Mouse (Mus musculus) myocyte (in vitro differentiated cells): ENCODE measurements at regions not wholly inside any gene's neighbourhood (a gene's known extent, or its start where the extent isn't known, plus 50 kb on each side); places are given as distances from the start of the nearest gene placed in this dataset.

ENCODE experiments used
- H3K27me3 ChIP-seq: one replicate; pipeline ENCODE4 v1.6.1; 2011; ENCODE audit not compliant: control insufficient read depth, insufficient read depth, insufficient read length
- H3K36me3 ChIP-seq: one replicate; pipeline ENCODE4 v1.6.1; 2011; ENCODE audit not compliant: control insufficient read depth, insufficient read depth
- H3K4me2 ChIP-seq: one replicate; pipeline ENCODE4 v1.6.1; 2011; ENCODE audit warnings: low read depth, control low read depth
- H3K4me3 ChIP-seq: one replicate; pipeline ENCODE4 v1.5.1; 2011; ENCODE audit warnings: mild to moderate bottlenecking, control low read depth, moderate library complexity
- H3K79me2 ChIP-seq: one replicate; pipeline ENCODE4 v1.6.1; 2011; ENCODE audit not compliant: control insufficient read depth, insufficient read depth
- H3ac ChIP-seq: one replicate; pipeline ENCODE4 v1.6.1; 2011; ENCODE audit not compliant: control insufficient read depth, insufficient read length
- CEBPB ChIP-seq: IDR thresholded peaks from 2 replicates; pipeline ENCODE4 v1.6.1; 2011; ENCODE audit warnings: mild to moderate bottlenecking, moderate library complexity; ENCODE audit not compliant: poor library complexity, insufficient read depth, severe bottlenecking
- E2F4 ChIP-seq: IDR thresholded peaks from one replicate; pipeline ENCODE4 v1.6.1; 2011; ENCODE audit warnings: mild to moderate bottlenecking, control low read depth, moderate library complexity; ENCODE audit not compliant: insufficient read depth
- MAX ChIP-seq: IDR thresholded peaks from one replicate; pipeline ENCODE4 v1.6.1; 2011; ENCODE audit warnings: low read depth, mild to moderate bottlenecking, control low read depth
- MYOD1 ChIP-seq, 3 experiments: IDR thresholded peaks; one replicate each; pipeline ENCODE4 v1.6.1; 2011; ENCODE audit warnings: control low read depth in 2 of 3, low read depth in 2 of 3, mild to moderate bottlenecking in 2 of 3, moderate library complexity in 1 of 3; ENCODE audit not compliant: insufficient read length in 2 of 3, control insufficient read depth in 1 of 3
- MYOG ChIP-seq, 3 experiments: IDR thresholded peaks; one replicate each; pipeline ENCODE4 v1.6.1; 2011; ENCODE audit warnings: control low read depth in 2 of 3, low read depth in 2 of 3, mild to moderate bottlenecking in 2 of 3; ENCODE audit not compliant: insufficient read length in 2 of 3, control insufficient read depth in 1 of 3, insufficient read depth in 1 of 3
- POLR2A ChIP-seq: IDR thresholded peaks from one replicate; pipeline ENCODE4 v1.6.1; 2011; ENCODE audit warnings: low read depth, mild to moderate bottlenecking, control low read depth, moderate library complexity; ENCODE audit not compliant: insufficient read length
- POLR2AphosphoS2 ChIP-seq: IDR thresholded peaks from one replicate; pipeline ENCODE4 v1.6.1; 2011; ENCODE audit warnings: low read depth, control low read depth; ENCODE audit not compliant: insufficient read length
- REST ChIP-seq: IDR thresholded peaks from one replicate; pipeline ENCODE4 v1.6.1; 2011; ENCODE audit warnings: mild to moderate bottlenecking, control low read depth, moderate library complexity; ENCODE audit not compliant: insufficient read depth, insufficient read length
- SRF ChIP-seq: IDR thresholded peaks from one replicate; pipeline ENCODE4 v1.6.1; 2011; ENCODE audit warnings: low read depth; ENCODE audit not compliant: control insufficient read depth, insufficient read length
- TCF12 ChIP-seq: IDR thresholded peaks from one replicate; pipeline ENCODE4 v1.6.1; 2011; ENCODE audit warnings: mild to moderate bottlenecking, control low read depth; ENCODE audit not compliant: poor library complexity, insufficient read depth, severe bottlenecking
- TCF3 ChIP-seq: IDR thresholded peaks from one replicate; pipeline ENCODE4 v1.6.1; 2011; ENCODE audit warnings: low read depth, control low read depth; ENCODE audit not compliant: insufficient read length
- USF1 ChIP-seq: IDR thresholded peaks from one replicate; pipeline ENCODE4 v1.6.1; 2011; ENCODE audit warnings: low read depth, mild to moderate bottlenecking, control low read depth, moderate library complexity

GRCm38 (mm10) chr1:124630084-124630483 is 584.7 kb upstream of the Dpp10 start:
- Histone ChIP-seq H3ac (no peak overlapping the region), H3K79me2 (no peaks in the 10 kb centered on the region), H3K36me3 (no peaks in the 10 kb centered on the region), H3K4me2 (no peak overlapping the region), H3K27me3 (no peaks in the 10 kb centered on the region), H3K4me3 (no peak overlapping the region)
- TF ChIP-seq TCF12, result no peak
- TF ChIP-seq CEBPB, result no peak
- TF ChIP-seq MYOD1 (IDR thresholded peaks at IDR 0.05; ENCODE audit: control insufficient read depth in 1 of 3, insufficient read length in 2 of 3, low read depth in 2 of 3), result no peak
- TF ChIP-seq TCF3, result no peak
- TF ChIP-seq POLR2AphosphoS2, result no peak

GRCm38 (mm10) chr1:124584620-124585019 is 539.3 kb upstream of the Dpp10 start:
- Histone ChIP-seq H3K36me3 (no peaks in the 10 kb centered on the region), H3K4me2 (no peak overlapping the region), H3K4me3 (no peak overlapping the region), H3ac (no peak overlapping the region), H3K79me2 (no peaks in the 10 kb centered on the region), H3K27me3 (no peaks in the 10 kb centered on the region)
- TF ChIP-seq MYOG (IDR thresholded peaks at IDR 0.05; ENCODE audit: control insufficient read depth in 1 of 3, insufficient read depth in 1 of 3, insufficient read length in 2 of 3, low read depth in 2 of 3), result no peak
- TF ChIP-seq CEBPB, result no peak
- TF ChIP-seq POLR2AphosphoS2, result no peak
- TF ChIP-seq MYOD1 (IDR thresholded peaks at IDR 0.05; ENCODE audit: control insufficient read depth in 1 of 3, insufficient read length in 2 of 3, low read depth in 2 of 3), result no peak
- TF ChIP-seq REST, result no peak
- TF ChIP-seq SRF, result no peak
- no peak for TF ChIP-seq POLR2A
- TF ChIP-seq MAX, result no peak
- no peak for TF ChIP-seq E2F4
- no peak for TF ChIP-seq TCF12
- TF ChIP-seq USF1, result no peak
- no peak for TF ChIP-seq TCF3
